Mouse (Mus musculus): Measurements from ENCODE around the gene Dpp8.

GRCm38 (mm10) chr9:65064251-65064650 lies 32.0 kb downstream of the Dpp8 start:
- TF ChIP-seq CTCF (IDR thresholded peaks at IDR 0.05; ENCODE audit: low read depth) (no peak), EP300 (optimal IDR thresholded peaks at IDR 0.05) (no peak)

Data from stomach, postnatal 0 days (tissue).